Mouse (Mus musculus) heart, embryonic 14.5 days (tissue): Measurements from ENCODE around the gene Slc12a1. TPM values are rescaled to one million over a fixed set of nuclear protein-coding genes. Genes with fewer than 3 reads are reported as not detected.
"Not testable (repeated sequence)": the region's sequence is repeated elsewhere in the genome, so short reads cannot be mapped to it uniquely, and the experiment has no call there.

Experiments
- ATAC-seq: fragments of 200-750 bp; cut with Nextera tagmentation; 2 replicates; pipeline ENCODE4 v1.8.0; 2017; ENCODE audit warnings: low read depth, moderate TSS enrichment; ENCODE audit not compliant: insufficient number of reproducible peaks, insufficient read depth, low FRiP score
- H3K27ac ChIP-seq, 2 experiments: fragments of 200-500 bp in 1 of 2; fragments of 300-500 bp in 1 of 2; sonication (generic) in 1 of 2; replicated peaks in 1 of 2; 2 replicates each; pipeline ENCODE4 v1.5.1; 2012 to 2014; ENCODE audit warnings: low read depth in 2 of 2, low read length in 2 of 2, control low read depth in 1 of 2, mild to moderate bottlenecking in 1 of 2, mixed read lengths in 1 of 2; ENCODE audit not compliant: control insufficient read depth in 1 of 2, insufficient read depth in 1 of 2
- H3K27me3 ChIP-seq: fragments of 300-500 bp; sonication (generic); 2 replicates; pipeline ENCODE4 v1.6.1; 2014; ENCODE audit warnings: mild to moderate bottlenecking, low read length, control low read depth; ENCODE audit not compliant: control insufficient read depth, insufficient read depth
- H3K36me3 ChIP-seq: fragments of 300-500 bp; sonication (generic); 2 replicates; pipeline ENCODE4 v1.6.1; 2014; ENCODE audit warnings: mild to moderate bottlenecking, control low read depth, low read length, mixed read lengths; ENCODE audit not compliant: control insufficient read depth, insufficient read depth
- H3K4me1 ChIP-seq, 2 experiments: fragments of 200-500 bp in 1 of 2; fragments of 300-500 bp in 1 of 2; sonication (generic) in 1 of 2; 2 replicates each; pipeline ENCODE4 v1.6.1; 2012 to 2014; ENCODE audit warnings: low read length in 2 of 2, control low read depth in 1 of 2, mixed read lengths in 1 of 2; ENCODE audit not compliant: control insufficient read depth in 2 of 2, insufficient read depth in 2 of 2
- H3K4me2 ChIP-seq: fragments of 300-500 bp; sonication (generic); 2 replicates; pipeline ENCODE4 v1.6.1; 2014; ENCODE audit warnings: mild to moderate bottlenecking, low read length
- H3K4me3 ChIP-seq, 2 experiments: fragments of 200-500 bp in 1 of 2; fragments of 300-500 bp in 1 of 2; sonication (generic) in 1 of 2; 2 replicates each; pipeline ENCODE4 v1.5.1; 2012 to 2014; ENCODE audit warnings: low read length in 2 of 2, mild to moderate bottlenecking in 2 of 2, control low read depth in 1 of 2, low read depth in 1 of 2, moderate library complexity in 1 of 2; ENCODE audit not compliant: control insufficient read depth in 1 of 2, insufficient read depth in 1 of 2
- H3K9ac ChIP-seq: fragments of 300-500 bp; sonication (generic); 2 replicates; pipeline ENCODE4 v1.6.1; 2014; ENCODE audit warnings: mild to moderate bottlenecking, low read length
- H3K9me3 ChIP-seq: fragments of 300-500 bp; sonication (generic); 2 replicates; pipeline ENCODE4 v1.6.1; 2016; ENCODE audit warnings: low read length, control low read depth; ENCODE audit not compliant: control insufficient read depth
- WGBS: fragments of 180-500 bp; shearing (Covaris S2); extraction: QIAGEN DNeasy Blood & Tissue Kit; methylation state at CpG from one replicate; pipeline ENCODE4 v1.1.7; 2014; 5-methylcytosine and 5-hydroxymethylcytosine counted together
- polyA plus RNA-seq: library from polyadenylated mRNA; unstranded; fragments of >200 nt; fragmentation: Nextera tagmentation; extraction: Ambion mirVana; gene quantifications from 2 replicates; pipeline ENCODE4 v1.2.1, GENCODE M21; 2014

Gene Slc12a1
- polyA plus RNA-seq: not detected in 2 replicates

GRCm38 (mm10) chr2:125152388-125152787 lies at the start of gene Slc12a1:
Slc12a1 (plus strand) TSS chr2:125152505.
- Histone ChIP-seq H3K36me3 (no peaks in the 10 kb centered on the region), H3K9me3 (no peaks in the 10 kb centered on the region), H3K4me1 (no peaks in the 10 kb centered on the region), H3K27me3 (no peaks in the 10 kb centered on the region), H3K27ac (no peak within 1 kb of the TSS), H3K4me2 (no peak within 1 kb of the TSS), H3K9ac (no peak within 1 kb of the TSS), H3K4me3 (no peak within 1 kb of the TSS)
- 77% methylated on average over 6 of the region's 6 CpGs for WGBS
- no peak for ATAC-seq

GRCm38 (mm10) chr2:125104491-125104890 lies 47.8 kb upstream of the Slc12a1 start:
- H3K4me1 ChIP-seq, H3K4me2 ChIP-seq, H3K9ac ChIP-seq, H3K9me3 ChIP-seq, H3K27ac ChIP-seq, H3K27me3 ChIP-seq, ATAC-seq, H3K4me3 ChIP-seq: not testable (repeated sequence)
- WGBS: 94% methylated on average over 13 of the region's 13 CpGs
- H3K36me3 ChIP-seq: peaks cover 69% of the 10 kb centered on the region

- H3K4me1 ChIP-seq, H3K27ac ChIP-seq, H3K4me3 ChIP-seq, H3K9ac ChIP-seq, H3K9me3 ChIP-seq, ATAC-seq, H3K4me2 ChIP-seq, H3K27me3 ChIP-seq: not testable (repeated sequence)
- 96% methylated on average over 4 of the region's 4 CpGs for WGBS
- H3K36me3 ChIP-seq: peaks cover 65% of the 10 kb centered on the region
These were observed 45.8 kb upstream of the Slc12a1 start for GRCm38 (mm10) chr2:125106536-125106935.

- H3K9ac ChIP-seq: no peak overlapping the region
- peaks cover 3 to 29% of the 10 kb centered on the region in 2 experiments for H3K4me1 ChIP-seq
- no peaks in the 10 kb centered on the region for H3K9me3 ChIP-seq
- 0 out of 4 replicates have a peak overlapping the region, but pooled peaks of 1 of the 2 experiments have one; percentile 23 for H3K27ac ChIP-seq
- no peak overlapping the region for H3K4me2 ChIP-seq
- no peaks in the 10 kb centered on the region for H3K27me3 ChIP-seq
- 55% methylated on average over 6 of the region's 6 CpGs for WGBS
- H3K4me3 ChIP-seq: no peak overlapping the region
- no peak for ATAC-seq
- H3K36me3 ChIP-seq: peaks cover 18% of the 10 kb centered on the region
These were observed 32.8 kb upstream of the Slc12a1 start for GRCm38 (mm10) chr2:125119381-125120110.

GRCm38 (mm10) chr2:125122288-125122623 lies 30.0 kb upstream of the Slc12a1 start:
- peak overlapping the region; percentile 75 to 90; a peak in 2 of 4 replicates for H3K27ac ChIP-seq
- WGBS: 10% methylated on average over 4 of the region's 4 CpGs
- peak overlapping the region; percentile 96 for H3K9ac ChIP-seq
- H3K4me2 ChIP-seq: peak overlapping the region; percentile 77
- peaks cover 3 to 29% of the 10 kb centered on the region in 2 experiments for H3K4me1 ChIP-seq
- no peaks in the 10 kb centered on the region for H3K9me3 ChIP-seq
- H3K4me3 ChIP-seq: peak overlapping the region; percentile 82 to 87; a peak in 3 of 4 replicates
- no peak for ATAC-seq
- H3K27me3 ChIP-seq: no peaks in the 10 kb centered on the region
- H3K36me3 ChIP-seq: no peaks in the 10 kb centered on the region

- Histone ChIP-seq H3K27me3 (no peaks in the 10 kb centered on the region), H3K4me1 (peaks cover 3 to 29% of the 10 kb centered on the region in 2 experiments), H3K4me3 (peak overlapping the region; percentile 82 to 87), H3K9ac (peak overlapping the region; percentile 96), H3K27ac (peak overlapping the region; percentile 75 to 90), H3K4me2 (peak overlapping the region; percentile 77), H3K36me3 (no peaks in the 10 kb centered on the region), H3K9me3 (no peaks in the 10 kb centered on the region)
- under 1% methylated on average over 33 of the region's 59 CpGs for WGBS
- ATAC-seq: peak; percentile 73
These were observed 29.5 kb upstream of the Slc12a1 start for GRCm38 (mm10) chr2:125122624-125123476.

GRCm38 (mm10) chr2:125123477-125123852 lies 28.8 kb upstream of the Slc12a1 start, which contains the start of gene Myef2:
Myef2 (minus strand) TSS chr2:125123661.
- H3K4me1 ChIP-seq: peaks cover 3 to 29% of the 10 kb centered on the region in 2 experiments
- WGBS: under 1% methylated on average over 40 of the region's 48 CpGs
- peak within 1 kb of the TSS; percentile 96 for H3K9ac ChIP-seq
- peak within 1 kb of the TSS; percentile 77 for H3K4me2 ChIP-seq
- H3K4me3 ChIP-seq: peak within 1 kb of the TSS; percentile 82 to 87
- no peaks in the 10 kb centered on the region for H3K9me3 ChIP-seq
- ATAC-seq: peak; percentile 82
- no peaks in the 10 kb centered on the region for H3K36me3 ChIP-seq
- H3K27me3 ChIP-seq: no peaks in the 10 kb centered on the region
- peak within 1 kb of the TSS; percentile 75 to 90 for H3K27ac ChIP-seq
